Mouse (Mus musculus) Patski (cell line): ENCODE results near the gene Ormdl2. TPM values are rescaled to one million over a fixed set of nuclear protein-coding genes. Genes with fewer than 3 reads are reported as not detected.

ENCODE experiments used
- ATAC-seq: fragments of 100-300 bp; one replicate; pipeline ENCODE4 v1.8.0; 2021
- CTCF ChIA-PET: fragments of 350-600 bp; sonication (Branson Sonifier 250); formaldehyde crosslinking; loops from one replicate; lab custom pipeline; 2022; ENCODE audit warnings: inconsistent platforms; lab: Charles Lee
- POLR2A ChIA-PET: fragments of 350-600 bp; sonication (Branson Sonifier 250); formaldehyde crosslinking; loops from one replicate; lab custom pipeline; 2022; ENCODE audit warnings: antibody characterized with exemption, inconsistent platforms; lab: Charles Lee
- DNase-seq: peaks from one replicate; pipeline ENCODE4 v3.0.0-alpha.2; 2011; ENCODE audit warnings: low read depth, low spot score
- H3K27me3 ChIP-seq: fragments of 371-371 bp; one replicate; pipeline ENCODE4 v1.5.1; 2021
- CTCF ChIP-seq: fragments of 100-300 bp; IDR thresholded peaks from one replicate; pipeline ENCODE4 v1.5.1; 2021
- in situ Hi-C: fragments of 300-500 bp; cut with MboI; formaldehyde crosslinking; loops from 3 replicates; pipeline ENCODE4 v1.11.1; 2018; ENCODE audit warnings: low pct_unique_long_range_greater_than_20kb, mixed read lengths
- polyA plus RNA-seq: library from polyadenylated mRNA; unstranded; gene quantifications from one replicate; pipeline ENCODE4 v1.2.3, GENCODE M21; 2021

Ormdl2 gene
- polyA plus RNA-seq, 1 experiment from 2014 or later: 56.5 TPM

GRCm38 (mm10) chr10:128805092-128806000 is 16.1 kb downstream of the Ormdl2 start:
- DNase-seq: peak; percentile 64
- no peak for TF ChIP-seq CTCF
- ATAC-seq: peak; percentile 85
- CTCF ChIA-PET: interaction anchor here (1.1 to 1.4 kb wide), 2 partner anchors 16 to 62 kb away, joined by 3 read pairs; no protein-coding TSS in a partner anchor
- no peaks in the 10 kb centered on the region for H3K27me3 ChIP-seq
- POLR2A ChIA-PET: interaction anchor here (0.8 to 1.7 kb wide), 4 partner anchors 55 to 97 kb away, joined by 3 to 5 read pairs (median 3); no protein-coding TSS in a partner anchor
- in situ Hi-C loops: no loop called here

DNA sequence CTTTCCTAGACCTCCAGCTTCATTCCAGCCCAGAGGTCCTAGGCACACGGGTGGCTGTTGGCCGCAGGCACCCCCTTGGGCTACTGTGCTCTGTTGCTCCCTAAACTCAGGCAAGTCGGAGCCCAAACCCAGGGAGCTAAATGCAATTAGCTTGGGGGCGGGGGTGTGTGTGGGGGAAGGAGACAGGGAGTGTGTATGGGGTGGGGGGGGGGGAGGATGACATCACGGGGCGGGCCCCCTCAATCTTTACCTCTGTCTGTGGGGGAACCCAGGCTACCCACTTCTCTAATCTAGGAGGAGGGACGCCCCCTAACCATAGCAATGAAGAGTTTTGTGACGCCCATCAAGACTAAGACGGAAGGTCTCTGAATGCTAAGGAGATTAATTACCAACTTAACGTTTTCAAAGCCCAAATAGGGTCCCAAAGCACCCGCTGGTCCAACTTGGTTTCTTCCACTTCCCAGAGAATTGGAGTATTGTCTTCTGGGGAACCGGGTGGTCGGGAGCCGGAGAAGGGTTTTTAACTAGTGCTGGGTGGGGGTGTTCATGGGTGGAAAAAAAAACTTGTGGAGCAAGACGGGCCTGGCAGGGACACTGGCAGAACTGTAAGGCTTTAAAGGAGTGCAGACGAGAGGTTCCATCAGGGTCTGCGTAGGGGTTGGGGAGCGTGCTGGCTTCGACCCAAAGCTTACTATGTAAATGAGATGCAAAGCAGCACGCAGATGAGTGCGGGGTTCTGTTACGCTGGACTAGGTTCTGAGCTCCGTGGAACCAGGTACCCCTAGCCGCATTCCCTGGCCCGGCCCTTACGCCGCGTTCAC is 17.0 kb downstream of the Ormdl2 start, which contains the start of gene Tmem198b:
Gene Tmem198b, minus strand, starts transcription at position 100 of the 821 bp plus-strand sequence.
- POLR2A ChIA-PET: interaction anchor here (0.9 to 1.7 kb wide), 3 partner anchors 54 to 98 kb away, joined by 3 to 5 read pairs (median 3); no protein-coding TSS in a partner anchor
- in situ Hi-C loops: no loop called here
- no peak for TF ChIP-seq CTCF
- peak; percentile 56 for DNase-seq
- ATAC-seq: peak; percentile 51
- CTCF ChIA-PET: interaction anchor here (1.1 to 1.6 kb wide), 3 partner anchors 15 to 61 kb away, joined by 3 read pairs; no protein-coding TSS in a partner anchor
- no peaks in the 10 kb centered on the region for H3K27me3 ChIP-seq

- DNase-seq: no peak
- POLR2A ChIA-PET: interaction anchor here (0.9 to 1.7 kb wide), 2 partner anchors 17 to 54 kb away, joined by 3 to 5 read pairs; no protein-coding TSS in a partner anchor
- ATAC-seq: peak; percentile 37
- in situ Hi-C loops: no loop called here
- no peak for TF ChIP-seq CTCF
- CTCF ChIA-PET: interaction anchor here (1.0 to 1.6 kb wide), 2 partner anchors 19 to 30 kb away, joined by 3 to 4 read pairs; no protein-coding TSS in a partner anchor
- no peaks in the 10 kb centered on the region for H3K27me3 ChIP-seq
These were observed 17.6 kb downstream of the Ormdl2 start, which contains the start of gene Dnajc14 for GRCm38 (mm10) chr10:128803771-128804270. Gene Dnajc14 (plus strand): TSS chr10:128804062.

- CTCF ChIA-PET: interaction anchor here (1.0 to 1.6 kb wide), 2 partner anchors 19 to 30 kb away, joined by 3 to 4 read pairs; no protein-coding TSS in a partner anchor
- POLR2A ChIA-PET: interaction anchor here (0.9 to 1.7 kb wide), 3 partner anchors 9 to 53 kb away, joined by 3 to 5 read pairs (median 3); no protein-coding TSS in a partner anchor
- in situ Hi-C loops: no loop called here
- no peaks in the 10 kb centered on the region for H3K27me3 ChIP-seq
- DNase-seq: no peak
- no peak for TF ChIP-seq CTCF
- no peak for ATAC-seq
These were observed 18.1 kb downstream of the Ormdl2 start for GRCm38 (mm10) chr10:128803361-128803760.

- POLR2A ChIA-PET: interaction anchor here (0.9 to 1.0 kb wide), 2 partner anchors 9 to 18 kb away, joined by 3 read pairs; no protein-coding TSS in a partner anchor
- H3K27me3 ChIP-seq: no peaks in the 10 kb centered on the region
- TF ChIP-seq CTCF: no peak
- in situ Hi-C loops: no loop called here
- DNase-seq: no peak
- CTCF ChIA-PET: interaction anchor here (1.0 to 1.6 kb wide), 2 partner anchors 20 to 29 kb away, joined by 3 to 4 read pairs; no protein-coding TSS in a partner anchor
- no peak for ATAC-seq
These were observed 18.5 kb downstream of the Ormdl2 start for GRCm38 (mm10) chr10:128802956-128803355.

- ChIA-PET POLR2A (no interaction called here), CTCF (no interaction called here)
- ATAC-seq: no peak
- H3K27me3 ChIP-seq: no peaks in the 10 kb centered on the region
- DNase-seq: no peak
- no peak for TF ChIP-seq CTCF
- in situ Hi-C loops: no loop called here
These were observed 19.4 kb downstream of the Ormdl2 start for GRCm38 (mm10) chr10:128801981-128802495.

DNA sequence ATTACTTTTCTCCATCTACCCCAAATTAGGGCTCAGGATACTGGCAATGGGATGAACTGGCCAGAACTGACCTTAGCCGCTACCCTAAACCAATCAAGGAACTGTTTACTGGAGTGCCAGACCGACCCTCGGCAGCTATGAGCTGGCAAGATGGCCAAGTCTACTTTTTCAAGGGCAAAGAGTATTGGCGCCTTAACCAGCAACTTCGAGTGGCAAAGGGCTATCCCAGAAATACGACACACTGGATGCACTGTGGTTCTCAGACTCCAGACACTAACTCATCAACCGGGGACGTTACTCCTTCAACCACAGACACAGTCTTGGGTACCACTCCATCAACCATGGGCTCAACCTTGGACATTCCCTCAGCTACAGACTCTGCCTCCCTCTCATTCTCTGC is 22.8 kb downstream of the Ormdl2 start:
- no peaks in the 10 kb centered on the region for H3K27me3 ChIP-seq
- ChIA-PET CTCF (interaction anchor here (1.5 kb wide), 1 partner anchor 13 kb away, joined by 5 read pairs; no protein-coding TSS in a partner anchor), POLR2A (no interaction called here)
- in situ Hi-C loops: no loop called here
- no peak for ATAC-seq
- DNase-seq: no peak
- TF ChIP-seq CTCF: no peak

DNA sequence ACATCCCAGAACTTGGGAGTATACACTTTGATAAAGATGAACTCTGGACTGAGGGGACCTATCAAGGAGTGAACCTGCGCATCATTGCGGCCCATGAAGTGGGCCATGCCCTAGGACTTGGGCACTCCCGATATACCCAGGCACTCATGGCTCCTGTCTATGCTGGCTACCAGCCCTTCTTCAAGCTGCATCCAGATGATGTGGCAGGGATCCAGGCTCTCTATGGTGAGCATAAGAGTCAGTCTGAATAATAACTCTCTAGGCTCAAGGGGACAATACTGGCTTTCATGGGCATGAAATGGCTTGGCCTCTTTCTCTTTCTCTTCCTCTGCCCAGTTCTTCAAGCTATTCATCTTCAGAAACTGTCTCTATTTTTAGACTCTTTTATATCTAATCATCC is 25.9 kb downstream of the Ormdl2 start:
- in situ Hi-C loops: no loop called here
- no peak for TF ChIP-seq CTCF
- CTCF ChIA-PET: interaction anchor here (0.9 kb wide), 1 partner anchor 19 kb away, joined by 3 read pairs; no protein-coding TSS in a partner anchor
- no peaks in the 10 kb centered on the region for H3K27me3 ChIP-seq
- DNase-seq (no peak), ATAC-seq (no peak)
- POLR2A ChIA-PET: no interaction called here

DNA sequence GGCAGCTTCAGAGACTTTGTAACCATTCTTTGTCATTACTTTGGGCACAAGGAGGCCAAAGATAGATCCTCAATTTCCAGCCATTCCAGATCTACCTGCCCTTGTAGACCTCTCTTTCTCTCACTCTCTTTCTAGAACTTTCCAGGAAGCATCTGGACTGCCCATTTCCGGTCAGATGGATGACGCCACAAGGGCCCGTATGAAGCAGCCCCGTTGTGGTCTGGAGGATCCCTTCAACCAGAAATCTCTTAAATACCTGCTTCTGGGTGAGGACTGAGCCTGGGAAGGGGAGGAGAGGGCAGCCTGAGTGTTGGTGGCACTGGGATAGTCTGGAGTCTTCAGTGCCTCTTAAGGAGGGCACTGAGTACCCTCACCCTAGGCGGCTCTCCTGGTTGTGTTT is 27.1 kb downstream of the Ormdl2 start:
- ChIA-PET CTCF (no interaction called here), POLR2A (interaction anchor here (1.0 kb wide), 1 partner anchor 8 kb away, joined by 3 read pairs; no protein-coding TSS in a partner anchor)
- no peak for ATAC-seq

More for the DNA sequence above, 27.1 kb downstream of the Ormdl2 start:
- H3K27me3 ChIP-seq: no peaks in the 10 kb centered on the region
- in situ Hi-C loops: no loop called here
- TF ChIP-seq CTCF: no peak
- DNase-seq: no peak
